Mouse (Mus musculus) CH12.LX (cell line): Measurements from ENCODE around the gene Lin7b. TPM values are rescaled to one million over a fixed set of nuclear protein-coding genes. Genes with fewer than 3 reads are reported as not detected.

Experiments
- DNase-seq: peaks from one replicate; pipeline ENCODE4 v3.0.0-alpha.2; 2013; ENCODE audit errors: extremely low read depth
- H3K27ac ChIP-seq: 2 replicates; pipeline ENCODE4 v1.5.1; 2012; ENCODE audit warnings: low read depth, mild to moderate bottlenecking, control low read depth, moderate library complexity; ENCODE audit not compliant: insufficient read depth
- H3K27me3 ChIP-seq: replicated peaks from 2 replicates; pipeline ENCODE3; 2012; ENCODE audit warnings: inconsistent platforms
- H3K36me3 ChIP-seq, 2 experiments: replicated peaks in 1 of 2; 2 replicates each; pipeline versions ENCODE3 to v1.6.1; 2012; ENCODE audit warnings: inconsistent platforms in 1 of 2, low read length in 1 of 2, mild to moderate bottlenecking in 1 of 2, mixed read lengths in 1 of 2, moderate library complexity in 1 of 2; ENCODE audit not compliant: control insufficient read depth in 1 of 2, insufficient read depth in 1 of 2
- H3K4me1 ChIP-seq, 2 experiments: 2 replicates each; pipeline ENCODE4 v1.6.1; 2012; ENCODE audit warnings: inconsistent platforms in 1 of 2, moderate library complexity in 1 of 2; ENCODE audit not compliant: insufficient read depth in 2 of 2, control insufficient read depth in 1 of 2
- H3K4me2 ChIP-seq: 2 replicates; pipeline ENCODE4 v1.6.1; 2012; ENCODE audit warnings: low read depth, mild to moderate bottlenecking, control low read depth; ENCODE audit not compliant: poor library complexity, insufficient read depth, severe bottlenecking
- H3K4me3 ChIP-seq, 3 experiments: fragments of 150-350 bp in 1 of 3; sonication (generic) in 1 of 3; replicated peaks in 1 of 3; 2 replicates each; pipeline versions ENCODE3 to v1.5.1; 2011 to 2012; ENCODE audit warnings: low read depth in 2 of 3, low read length in 2 of 3, mild to moderate bottlenecking in 2 of 3, moderate library complexity in 2 of 3, control low read depth in 1 of 3, improper control_type of control experiment in 1 of 3, inconsistent platforms in 1 of 3, mixed read lengths in 1 of 3; ENCODE audit not compliant: poor library complexity in 1 of 3
- H3K79me2 ChIP-seq: replicated peaks from 2 replicates; pipeline ENCODE4 v1.6.1; 2012; ENCODE audit warnings: mild to moderate bottlenecking, moderate library complexity; ENCODE audit not compliant: control insufficient read depth, poor library complexity, insufficient read depth, severe bottlenecking; ENCODE audit errors: extremely low read depth
- H3K9ac ChIP-seq: 2 replicates; pipeline ENCODE4 v1.6.1; 2012; ENCODE audit warnings: low read depth, mild to moderate bottlenecking, control low read depth, moderate library complexity; ENCODE audit not compliant: insufficient read depth
- H3K9me3 ChIP-seq: replicated peaks from 2 replicates; pipeline ENCODE3; 2012; ENCODE audit warnings: low read length, inconsistent platforms, mixed read lengths
- BHLHE40 ChIP-seq: IDR thresholded peaks from 2 replicates; pipeline ENCODE4 v1.6.1; 2011; ENCODE audit warnings: mild to moderate bottlenecking, low read depth, low read length, improper control_type of control experiment
- CHD1 ChIP-seq: IDR thresholded peaks from 2 replicates; pipeline ENCODE4 v1.6.1; 2012; ENCODE audit warnings: low read depth, low read length, improper control_type of control experiment, inconsistent platforms
- CHD2 ChIP-seq: IDR thresholded peaks from 2 replicates; pipeline ENCODE4 v1.6.1; 2011; ENCODE audit warnings: low read length, improper control_type of control experiment
- CTCF ChIP-seq, 2 experiments: IDR thresholded peaks in 1 of 2; conservative IDR thresholded peaks in 1 of 2; 2 replicates each; pipeline ENCODE4 v1.5.1; 2011 to 2012; ENCODE audit warnings: low read depth in 2 of 2, low read length in 2 of 2, improper control_type of control experiment in 1 of 2, inconsistent platforms in 1 of 2, mild to moderate bottlenecking in 1 of 2, moderate library complexity in 1 of 2
- E2F4 ChIP-seq: IDR thresholded peaks from 2 replicates; pipeline ENCODE4 v1.6.1; 2011; ENCODE audit warnings: low read depth, low read length, improper control_type of control experiment; ENCODE audit not compliant: insufficient replicate concordance
- ELF1 ChIP-seq: IDR thresholded peaks from 2 replicates; pipeline ENCODE4 v1.6.1; 2014; ENCODE audit warnings: low read depth, mild to moderate bottlenecking, inconsistent platforms, low read length, improper control_type of control experiment
- EP300 ChIP-seq: IDR thresholded peaks from 2 replicates; pipeline ENCODE4 v1.6.1; 2011; ENCODE audit warnings: low read length, improper control_type of control experiment
- ETS1 ChIP-seq: conservative IDR thresholded peaks from 2 replicates; pipeline ENCODE4 v1.6.1; 2012; ENCODE audit warnings: low read depth, mild to moderate bottlenecking, inconsistent platforms, low read length, improper control_type of control experiment, moderate library complexity
- GABPA ChIP-seq: IDR thresholded peaks from 2 replicates; pipeline ENCODE4 v1.6.1; 2012; ENCODE audit warnings: low read depth, low read length, improper control_type of control experiment, inconsistent platforms; ENCODE audit not compliant: insufficient replicate concordance
- HCFC1 ChIP-seq: IDR thresholded peaks from 2 replicates; pipeline ENCODE4 v1.6.1; 2012; ENCODE audit warnings: low read depth, mild to moderate bottlenecking, inconsistent platforms, low read length, improper control_type of control experiment
- IRF4 ChIP-seq: IDR thresholded peaks from 2 replicates; pipeline ENCODE4 v1.6.1; 2014; ENCODE audit warnings: low read depth, mild to moderate bottlenecking, inconsistent platforms, low read length, improper control_type of control experiment
- JUN ChIP-seq: IDR thresholded peaks from 2 replicates; pipeline ENCODE4 v1.6.1; 2011; ENCODE audit warnings: low read depth, mild to moderate bottlenecking, low read length, improper control_type of control experiment, moderate library complexity; ENCODE audit not compliant: insufficient read depth
- JUND ChIP-seq: conservative IDR thresholded peaks from 2 replicates; pipeline ENCODE4 v1.6.1; 2011; ENCODE audit warnings: low read depth, low read length, improper control_type of control experiment
- KAT2A ChIP-seq: IDR thresholded peaks from 2 replicates; pipeline ENCODE4 v1.6.1; 2012; ENCODE audit warnings: low read length, improper control_type of control experiment, inconsistent platforms; ENCODE audit not compliant: insufficient replicate concordance
- MAFK ChIP-seq: IDR thresholded peaks from 2 replicates; pipeline ENCODE4 v1.6.1; 2011; ENCODE audit warnings: low read length, improper control_type of control experiment; ENCODE audit not compliant: insufficient replicate concordance
- MAX ChIP-seq: IDR thresholded peaks from 2 replicates; pipeline ENCODE4 v1.6.1; 2011; ENCODE audit warnings: low read length, improper control_type of control experiment
- MAZ ChIP-seq: IDR thresholded peaks from 2 replicates; pipeline ENCODE4 v1.6.1; 2012; ENCODE audit warnings: low read depth, mild to moderate bottlenecking, inconsistent platforms, low read length, improper control_type of control experiment, moderate library complexity
- MEF2A ChIP-seq: IDR thresholded peaks from 2 replicates; pipeline ENCODE4 v1.6.1; 2014; ENCODE audit warnings: low read depth, mild to moderate bottlenecking, inconsistent platforms, low read length, improper control_type of control experiment, borderline replicate concordance
- MXI1 ChIP-seq: IDR thresholded peaks from 2 replicates; pipeline ENCODE4 v1.6.1; 2011; ENCODE audit warnings: mild to moderate bottlenecking, low read depth, low read length, improper control_type of control experiment
- MYC ChIP-seq: IDR thresholded peaks from 2 replicates; pipeline ENCODE4 v1.6.1; 2011; ENCODE audit warnings: low read depth, mild to moderate bottlenecking, improper control_type of control experiment, low read length
- NELFE ChIP-seq: IDR thresholded peaks from 2 replicates; pipeline ENCODE4 v1.6.1; 2011; ENCODE audit warnings: low read depth, low read length, improper control_type of control experiment
- NRF1 ChIP-seq: IDR thresholded peaks from 2 replicates; pipeline ENCODE4 v1.6.1; 2014; ENCODE audit warnings: low read depth, mild to moderate bottlenecking, inconsistent platforms, low read length, improper control_type of control experiment, moderate library complexity
- PAX5 ChIP-seq: IDR thresholded peaks from 2 replicates; pipeline ENCODE4 v1.6.1; 2012; ENCODE audit warnings: low read length, inconsistent platforms, mixed read lengths
- POLR2A ChIP-seq: IDR thresholded peaks from 2 replicates; pipeline ENCODE4 v1.6.1; 2011; ENCODE audit warnings: low read depth, mild to moderate bottlenecking, improper control_type of control experiment, low read length
- POLR2AphosphoS2 ChIP-seq: IDR thresholded peaks from 2 replicates; pipeline ENCODE4 v1.6.1; 2011; ENCODE audit warnings: low read depth, low read length, improper control_type of control experiment
- RAD21 ChIP-seq: IDR thresholded peaks from 2 replicates; pipeline ENCODE4 v1.6.1; 2011; ENCODE audit warnings: low read depth, mild to moderate bottlenecking, low read length, improper control_type of control experiment, moderate library complexity
- RCOR1 ChIP-seq: conservative IDR thresholded peaks from 2 replicates; pipeline ENCODE4 v1.6.1; 2012; ENCODE audit warnings: low read depth, mild to moderate bottlenecking, inconsistent platforms, low read length, improper control_type of control experiment
- SIN3A ChIP-seq: IDR thresholded peaks from 2 replicates; pipeline ENCODE4 v1.6.1; 2012; ENCODE audit warnings: low read length, improper control_type of control experiment, inconsistent platforms
- SMC3 ChIP-seq: IDR thresholded peaks from 2 replicates; pipeline ENCODE4 v1.6.1; 2011; ENCODE audit warnings: low read depth, low read length, improper control_type of control experiment
- TBP ChIP-seq: conservative IDR thresholded peaks from 2 replicates; pipeline ENCODE4 v1.6.1; 2011; ENCODE audit warnings: low read depth, low read length, improper control_type of control experiment
- TCF12 ChIP-seq: IDR thresholded peaks from 2 replicates; pipeline ENCODE4 v1.6.1; 2014; ENCODE audit warnings: low read depth, mild to moderate bottlenecking, inconsistent platforms, low read length, improper control_type of control experiment
- UBTF ChIP-seq: IDR thresholded peaks from 2 replicates; pipeline ENCODE4 v1.6.1; 2012; ENCODE audit warnings: low read depth, mild to moderate bottlenecking, inconsistent platforms, low read length, improper control_type of control experiment, moderate library complexity
- USF1 ChIP-seq: IDR thresholded peaks from 2 replicates; pipeline ENCODE4 v1.6.1; 2014; ENCODE audit warnings: low read depth, mild to moderate bottlenecking, inconsistent platforms, low read length, improper control_type of control experiment
- USF2 ChIP-seq: conservative IDR thresholded peaks from 2 replicates; pipeline ENCODE4 v1.6.1; 2011; ENCODE audit warnings: low read depth, low read length, improper control_type of control experiment
- ZC3H11A ChIP-seq: IDR thresholded peaks from 2 replicates; pipeline ENCODE4 v1.6.1; 2012; ENCODE audit warnings: low read depth, mild to moderate bottlenecking, inconsistent platforms, low read length, improper control_type of control experiment
- ZKSCAN1 ChIP-seq: IDR thresholded peaks from 2 replicates; pipeline ENCODE4 v1.6.1; 2012; ENCODE audit warnings: low read depth, inconsistent platforms, low read length, improper control_type of control experiment, borderline replicate concordance
- ZMIZ1 ChIP-seq: IDR thresholded peaks from 2 replicates; pipeline ENCODE4 v1.6.1; 2012; ENCODE audit warnings: low read depth, mild to moderate bottlenecking, inconsistent platforms, low read length, improper control_type of control experiment
- ZNF384 ChIP-seq: IDR thresholded peaks from 2 replicates; pipeline ENCODE4 v1.6.1; 2012; ENCODE audit warnings: low read depth, low read length, improper control_type of control experiment, inconsistent platforms
- dilution Hi-C: fragments of 300-500 bp; cut with MboI; formaldehyde crosslinking; loops from 2 replicates; pipeline ENCODE4 v1.14.3; 2020; ENCODE audit warnings: low sequenced_read_pairs; ENCODE audit not compliant: extremely low pct_unique_long_range_greater_than_20kb, extremely low pct_ligation_motif_present
- in situ Hi-C: fragments of 300-500 bp; cut with MboI; formaldehyde crosslinking; loops from 3 replicates; pipeline ENCODE4 v1.14.3; 2019; ENCODE audit warnings: low sequenced_read_pairs, low pct_ligation_motif_present, low pct_unique_long_range_greater_than_20kb, mixed read lengths
- polyA plus RNA-seq: library from polyadenylated mRNA; unstranded; fragments of >175 nt; gene quantifications from 2 replicates; pipeline ENCODE4 v1.2.1, GENCODE M21; 2012; ENCODE audit warnings: low read depth; ENCODE audit not compliant: insufficient read length
- total RNA-seq, 2 experiments: library from RNA; depleted of rRNA; stranded (reverse); fragments of 300-350 nt in 1 of 2; fragments of >200 nt in 1 of 2; gene quantifications; 2 replicates each; pipeline ENCODE4 v1.2.3; 2012 to 2014

Gene Lin7b
- total and polyA plus RNA-seq, 3 experiments = 3.8 to 10.4 (median 4.4) TPM

DNA sequence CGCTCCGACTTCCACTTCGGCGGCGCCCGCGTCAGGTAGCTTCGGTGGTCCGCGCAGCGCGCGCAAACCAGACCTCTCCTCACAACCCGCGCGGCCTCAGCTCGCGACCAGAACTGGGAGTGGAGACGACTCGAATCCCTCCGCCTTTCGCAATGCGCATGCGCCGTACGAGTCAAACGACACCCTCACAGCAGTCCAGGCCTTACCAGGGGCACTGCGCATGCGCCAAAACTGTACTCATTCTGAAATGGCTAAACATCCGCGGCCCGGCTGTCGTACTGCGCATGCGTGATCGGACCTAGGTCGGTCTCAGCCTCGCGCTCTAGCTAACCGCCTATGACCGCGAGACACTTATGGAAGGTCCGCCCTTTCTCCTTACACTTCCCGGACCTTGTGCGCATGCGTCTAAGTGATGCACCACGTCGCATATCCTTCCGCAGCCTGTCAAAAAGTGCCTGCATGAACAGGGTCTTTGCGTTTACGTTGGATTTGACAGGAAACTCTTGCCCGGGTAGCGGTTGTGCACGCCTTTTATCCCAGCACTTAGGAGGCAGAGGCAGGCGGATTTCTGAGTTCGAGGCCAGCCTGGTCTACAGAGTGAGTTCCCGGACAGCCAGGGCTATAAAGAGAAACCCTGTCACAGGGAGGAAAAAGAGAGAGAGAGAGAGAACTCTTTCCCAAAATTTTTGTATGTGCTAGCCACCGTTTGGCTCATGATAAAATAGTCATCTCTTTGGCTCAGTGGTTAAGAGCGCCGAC lies 25.4 kb upstream of the Lin7b start, which contains the start of gene Snrnp70:
Gene Snrnp70 (minus strand): TSS at position 165 of the 759 bp plus-strand sequence.
- DNase-seq = peak; percentile 100
- TF ChIP-seq PAX5 (no peak), TBP (peak; percentile 90), JUN (no peak), ELF1 (peak; percentile 77), GABPA (no peak), ZC3H11A (no peak), RAD21 (no peak), IRF4 (peak; percentile 79), ZNF384 (peak; percentile 16; the same call in 1 of the 2 replicates), EP300 (no peak), UBTF (no peak), ZKSCAN1 (no peak; the same call in 1 of the 2 replicates), NELFE (peak; percentile 92), USF1 (no peak), BHLHE40 (0 out of 2 replicates have a peak, but pooled peaks have one; percentile 16), MAX (peak; percentile 82), RCOR1 (0 out of 2 replicates have a peak, but pooled peaks have one; percentile 37), POLR2A (peak; percentile 93), NRF1 (peak; percentile 91), KAT2A (peak; percentile 96), JUND (no peak), TCF12 (peak; percentile 93), MAFK (no peak), CHD2 (peak; percentile 93), SIN3A (peak; percentile 92), POLR2AphosphoS2 (peak; percentile 64; the same call in 1 of the 2 replicates), MYC (peak; percentile 75), ETS1 (peak; percentile 39), MAZ (peak; percentile 63; the same call in 1 of the 2 replicates), MEF2A (peak; percentile 22; the same call in 1 of the 2 replicates), CTCF (conservative IDR thresholded peaks at IDR 0.05 in 1 of 2, IDR thresholded peaks at IDR 0.05 in 1 of 2; ENCODE audit: low read depth in 2 of 2, low read length in 2 of 2) (no peak), USF2 (no peak), MXI1 (peak; percentile 76), ZMIZ1 (peak; percentile 89), CHD1 (0 out of 2 replicates have a peak, but pooled peaks have one; percentile 70), SMC3 (no peak), HCFC1 (peak; percentile 78), E2F4 (0 out of 2 replicates have a peak, but pooled peaks have one; percentile 81)
- TF ChIP-seq, all 38 proteins: peak for 24
- in situ Hi-C loops = loop anchor here (10.0 kb wide), 1 partner anchor 91 kb away; no protein-coding TSS in a partner anchor
- Histone ChIP-seq H3K9me3 (no peaks in the 10 kb centered on the region), H3K9ac (peak within 1 kb of the TSS; percentile 84), H3K4me3 (peak within 1 kb of the TSS; percentile 78 to 97 (median 89)), H3K4me1 (peaks cover 0 to 24% of the 10 kb centered on the region in 2 experiments; a peak in 2 of 4 replicates), H3K27ac (peak within 1 kb of the TSS; percentile 74), H3K79me2 (peaks cover 42% of the 10 kb centered on the region), H3K4me2 (peak within 1 kb of the TSS; percentile 87), H3K27me3 (no peaks in the 10 kb centered on the region), H3K36me3 (peaks cover 21 to 35% of the 10 kb centered on the region in 2 experiments)
- dilution Hi-C loops = no loop called here
